Mouse (Mus musculus): ENCODE results near the gene Pappa. TPM values are rescaled to one million over a fixed set of nuclear protein-coding genes. Genes with fewer than 3 reads are reported as not detected.
A peak's percentile ranks its signal among the peaks of the same experiment; 100 is the strongest.

Pappa gene
- under 1 TPM; 0.36 to 0.61 TPM for total RNA-seq (2021)
- long read RNA-seq, experiment 1: 0 reads
- long read RNA-seq, experiment 2: 0 reads

GRCm38 (mm10) chr4:65123741-65124224 lies at the start of gene Pappa:
TSS of gene Pappa (plus strand) at chr4:65124174.
- H3K27ac ChIP-seq: peak within 1 kb of the TSS; percentile 72
- no peak for DNase-seq
- peak within 1 kb of the TSS; percentile 74 for H3K4me3 ChIP-seq
- no peak for TF ChIP-seq CTCF (IDR thresholded peaks at IDR 0.05)
- intact Hi-C loops (cut with DNase I): loop anchor here (5.0 kb wide), 1 partner anchor 374 kb away; no protein-coding TSS in a partner anchor

- no peak for TF ChIP-seq CTCF (IDR thresholded peaks at IDR 0.05)
- Histone ChIP-seq H3K27ac (no peak overlapping the region), H3K4me3 (no peak overlapping the region)
- DNase-seq: no peak
- intact Hi-C loops (cut with DNase I): no loop called here
Observed at GRCm38 (mm10) chr4:65077906-65078615, 45.9 kb upstream of the Pappa start.

GRCm38 (mm10) chr4:65086864-65087263 lies 37.1 kb upstream of the Pappa start:
- TF ChIP-seq CTCF (IDR thresholded peaks at IDR 0.05): no peak
- Histone ChIP-seq H3K4me3 (no peak overlapping the region), H3K27ac (no peak overlapping the region)
- DNase-seq: no peak
- intact Hi-C loops (cut with DNase I): no loop called here

- no peak overlapping the region for H3K27ac ChIP-seq
- no peak for TF ChIP-seq CTCF (IDR thresholded peaks at IDR 0.05)
- H3K4me3 ChIP-seq: no peak overlapping the region
- DNase-seq: no peak
- intact Hi-C loops (cut with DNase I): no loop called here
Observed at GRCm38 (mm10) chr4:65087592-65087991, 36.4 kb upstream of the Pappa start.

GRCm38 (mm10) chr4:65092191-65092590 lies 31.8 kb upstream of the Pappa start:
- intact Hi-C loops (cut with DNase I): no loop called here
- H3K4me3 ChIP-seq: no peak overlapping the region
- DNase-seq: no peak
- no peak for TF ChIP-seq CTCF (IDR thresholded peaks at IDR 0.05)
- no peak overlapping the region for H3K27ac ChIP-seq

- H3K27ac ChIP-seq: no peak overlapping the region
Observed at GRCm38 (mm10) chr4:65120329-65120728, 3.6 kb upstream of the Pappa start.

GRCm38 (mm10) chr4:65122841-65123240 lies 1.1 kb upstream of the Pappa start:
- no peak overlapping the region for H3K27ac ChIP-seq
- H3K4me3 ChIP-seq: no peak overlapping the region; the same call in 1 of the 2 replicates
- no peak for DNase-seq
- intact Hi-C loops (cut with DNase I): loop anchor here (5.0 kb wide), 1 partner anchor 374 kb away; no protein-coding TSS in a partner anchor
- TF ChIP-seq CTCF (IDR thresholded peaks at IDR 0.05): peak; percentile 39; the same call in 1 of the 2 replicates

More at GRCm38 (mm10) chr4:65120329-65120728, 3.6 kb upstream of the Pappa start:
- intact Hi-C loops (cut with DNase I): loop anchor here (5.0 kb wide), 1 partner anchor 377 kb away; no protein-coding TSS in a partner anchor
- peak; percentile 38; the same call in 1 of the 2 replicates for TF ChIP-seq CTCF (IDR thresholded peaks at IDR 0.05)
- no peak for DNase-seq
- H3K4me3 ChIP-seq: no peak overlapping the region

GRCm38 (mm10) chr4:65124369-65125151 lies 586 bp downstream of the Pappa start:
- Histone ChIP-seq H3K4me3 (peak overlapping the region; percentile 74), H3K27ac (peak overlapping the region; percentile 72)
- peak; percentile 36 for DNase-seq
- intact Hi-C loops (cut with DNase I): loop anchor here (5.0 kb wide), 2 partner anchors 373 to 463 kb away; no protein-coding TSS in a partner anchor
- no peak for TF ChIP-seq CTCF (IDR thresholded peaks at IDR 0.05)

- intact Hi-C loops (cut with DNase I): loop anchor here (5.0 kb wide), 1 partner anchor 462 kb away; no protein-coding TSS in a partner anchor
- peak overlapping the region; percentile 72 for H3K27ac ChIP-seq
- TF ChIP-seq CTCF (IDR thresholded peaks at IDR 0.05): no peak
- DNase-seq: peak; percentile 39
- H3K4me3 ChIP-seq: peak overlapping the region; percentile 74
Observed at GRCm38 (mm10) chr4:65125341-65126332, 1.7 kb downstream of the Pappa start.

- no peak for TF ChIP-seq CTCF (IDR thresholded peaks at IDR 0.05)
- H3K27ac ChIP-seq: peak overlapping the region; percentile 66
- H3K4me3 ChIP-seq: peak overlapping the region; percentile 74
- peak; percentile 43 for DNase-seq
- intact Hi-C loops (cut with DNase I): loop anchor here (5.0 kb wide), 1 partner anchor 461 kb away; no protein-coding TSS in a partner anchor
Observed at GRCm38 (mm10) chr4:65126451-65127290, 2.7 kb downstream of the Pappa start.

GRCm38 (mm10) chr4:65127291-65127590 lies 3.3 kb downstream of the Pappa start:
- peak; percentile 63 for DNase-seq
- Histone ChIP-seq H3K4me3 (peak overlapping the region; percentile 74), H3K27ac (peak overlapping the region; percentile 66)
- intact Hi-C loops (cut with DNase I): loop anchor here (5.0 kb wide), 1 partner anchor 460 kb away; no protein-coding TSS in a partner anchor
- TF ChIP-seq CTCF (IDR thresholded peaks at IDR 0.05): no peak

Measured in gastrocnemius, adult 2 months (tissue).